Mouse (Mus musculus) mature B cell (primary cell): ENCODE measurements around the gene Sorcs2.

Source experiments
- in situ Hi-C: fragments of 300-500 bp; cut with MboI; formaldehyde crosslinking; loops from 2 replicates; pipeline ENCODE4 v1.14.3; 2019

Gene Sorcs2

DNA sequence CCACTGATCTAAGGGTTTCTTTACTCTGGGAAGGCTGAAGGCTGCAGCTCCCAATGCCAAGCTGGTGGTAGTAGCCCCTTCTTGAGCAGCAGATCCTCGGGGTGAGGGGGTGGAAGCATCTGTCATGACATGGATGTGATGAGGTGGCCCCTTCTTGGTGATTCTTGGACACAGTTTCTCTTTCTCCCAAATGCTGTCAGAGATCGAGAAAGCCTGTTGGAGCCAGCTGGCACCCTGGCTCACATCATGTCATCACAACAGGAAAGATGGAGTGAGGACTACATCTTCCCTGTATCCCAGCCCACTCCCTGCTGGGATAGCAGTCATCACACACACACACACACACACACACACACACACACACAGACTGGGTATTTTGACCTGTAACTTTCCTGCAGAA, 268.3 kb downstream of the Sorcs2 start:
- in situ Hi-C loops = no loop called here

DNA sequence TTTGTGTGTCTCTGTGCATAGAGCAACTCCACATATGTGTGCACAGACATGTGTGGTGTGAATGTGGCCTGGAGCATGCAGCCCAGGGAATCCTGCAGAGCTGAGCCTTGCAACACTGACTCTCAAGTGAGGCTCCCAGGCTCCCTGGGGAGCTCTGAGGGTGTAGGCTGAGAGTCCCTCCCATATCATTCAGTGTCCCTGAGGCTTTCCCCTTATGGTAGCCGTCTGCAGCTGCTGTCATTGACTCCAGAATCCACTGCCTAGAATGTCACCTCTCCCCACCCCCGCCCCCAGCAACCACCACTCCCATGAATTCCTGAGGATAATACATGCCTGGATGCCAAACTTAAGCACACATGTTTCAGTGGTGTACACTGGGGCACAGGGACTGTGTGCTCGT, 269.4 kb downstream of the Sorcs2 start:
- in situ Hi-C loops = no loop called here

DNA sequence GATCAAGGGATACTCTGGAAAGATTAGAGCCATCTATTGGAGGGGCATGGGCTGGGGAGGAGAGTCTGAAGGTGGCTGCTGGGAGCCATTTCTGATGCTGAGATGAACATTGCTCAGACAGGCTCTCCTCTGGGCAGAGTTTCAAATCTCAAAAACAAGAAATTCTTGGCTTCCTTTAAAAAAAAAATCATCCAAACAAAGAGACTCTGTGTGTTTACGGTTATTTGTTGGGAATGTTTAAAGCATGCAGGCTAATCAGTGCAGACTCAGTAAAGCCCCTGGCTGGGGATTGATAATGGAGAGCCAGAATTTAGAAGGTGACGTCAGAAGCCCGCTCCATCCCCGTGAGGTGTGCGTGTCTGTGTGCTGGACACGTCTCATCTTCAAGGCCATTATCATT, 272.9 kb downstream of the Sorcs2 start:
- in situ Hi-C loops = no loop called here

DNA sequence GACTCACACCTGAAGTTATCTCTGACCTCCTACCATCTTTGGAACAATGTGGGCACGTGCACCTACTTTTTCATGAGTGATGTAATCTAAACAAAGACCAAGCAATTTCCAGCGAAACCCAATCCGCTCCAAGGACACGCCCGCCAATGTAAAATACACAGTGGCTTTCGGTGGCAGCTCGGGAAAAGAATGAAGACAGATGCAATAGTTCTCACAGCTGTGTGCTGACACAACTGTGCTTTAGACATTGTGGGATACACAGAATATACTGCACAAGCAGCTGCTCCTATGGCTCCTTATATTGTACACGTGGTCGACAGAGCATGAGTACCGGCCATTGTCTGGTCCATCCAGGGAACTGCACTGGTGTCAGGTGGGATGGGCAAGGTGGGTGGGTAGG, 275.0 kb downstream of the Sorcs2 start:
- in situ Hi-C loops = no loop called here

DNA sequence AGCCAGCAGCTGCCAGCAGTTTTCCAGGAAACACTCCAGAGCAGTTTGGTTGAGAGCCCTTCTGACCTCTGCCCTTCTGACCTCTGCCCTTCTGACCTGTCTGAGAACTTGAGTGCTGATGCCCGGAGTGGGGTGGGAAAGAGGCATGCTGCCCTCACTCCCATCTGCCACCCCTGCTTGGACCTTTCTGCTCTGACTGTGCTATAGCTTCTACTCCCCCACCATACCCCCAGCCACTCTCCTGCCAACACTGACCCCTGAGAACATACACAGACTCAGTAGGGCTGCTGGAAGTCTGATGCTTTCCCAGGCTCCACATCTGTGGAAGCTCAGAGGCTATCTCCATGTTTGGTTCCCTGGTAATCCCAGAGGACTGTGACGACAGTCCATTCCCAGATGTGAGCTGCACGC, 277.0 kb downstream of the Sorcs2 start:
- in situ Hi-C loops = no loop called here

DNA sequence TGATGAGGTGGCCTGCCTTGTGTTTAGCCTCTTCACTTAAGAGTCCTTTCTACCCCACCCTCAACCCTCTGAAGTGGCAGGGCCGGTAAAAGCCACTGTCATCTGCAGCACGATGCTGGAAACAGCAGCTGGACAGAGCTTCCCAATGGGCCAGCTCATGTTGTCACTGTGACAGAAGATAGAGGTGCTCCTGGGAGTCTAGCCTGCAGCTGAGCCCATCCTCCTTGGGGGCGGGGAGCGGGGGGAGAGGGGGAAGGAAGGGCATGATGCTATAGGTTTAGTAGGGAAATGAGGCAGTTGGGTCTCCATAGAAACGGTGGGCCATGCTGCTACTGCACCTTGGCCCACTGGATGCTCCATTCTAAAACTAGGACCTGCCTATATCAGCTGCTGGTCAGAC, 279.9 kb downstream of the Sorcs2 start:
- in situ Hi-C loops = no loop called here

DNA sequence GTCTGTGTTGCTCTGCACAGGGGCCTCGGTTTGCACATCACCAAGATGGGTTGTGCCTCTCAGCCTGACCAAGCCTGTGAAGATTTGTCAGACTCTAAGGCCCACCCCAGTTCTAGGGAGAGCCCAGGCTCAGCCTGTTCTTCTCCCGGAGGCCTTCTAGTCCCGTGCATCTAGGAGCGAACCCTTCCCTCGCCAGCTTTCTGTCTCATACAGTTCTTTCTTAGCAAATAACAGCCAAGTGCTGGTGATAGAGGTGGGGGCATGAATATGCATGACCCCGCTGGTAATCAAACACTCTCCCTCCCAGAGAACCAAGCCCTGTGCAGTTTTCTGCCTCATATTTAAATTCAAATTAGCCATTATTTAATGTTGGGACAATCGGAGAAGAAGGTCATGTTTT, 282.4 kb downstream of the Sorcs2 start:
- in situ Hi-C loops = no loop called here

DNA sequence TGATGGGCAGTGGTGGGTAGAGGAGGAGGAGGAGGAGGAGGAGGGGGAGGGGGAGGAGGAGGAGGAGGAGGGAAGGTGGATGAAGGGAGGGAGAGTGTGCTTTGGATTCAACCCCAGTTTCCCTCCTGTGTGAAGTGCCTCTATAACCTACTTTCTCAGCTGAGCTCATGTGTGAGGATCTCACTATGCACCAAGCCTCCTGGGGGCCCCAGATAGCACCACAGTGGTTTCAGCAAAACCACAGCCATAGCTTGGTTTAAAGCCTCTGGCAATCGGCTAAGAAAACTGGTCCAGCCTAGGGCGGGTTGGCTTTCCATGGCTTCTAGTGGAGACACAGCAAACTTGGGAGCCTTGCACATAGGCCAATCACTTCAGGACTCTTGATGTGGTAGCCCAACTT, 284.2 kb downstream of the Sorcs2 start:
- in situ Hi-C loops = no loop called here

DNA sequence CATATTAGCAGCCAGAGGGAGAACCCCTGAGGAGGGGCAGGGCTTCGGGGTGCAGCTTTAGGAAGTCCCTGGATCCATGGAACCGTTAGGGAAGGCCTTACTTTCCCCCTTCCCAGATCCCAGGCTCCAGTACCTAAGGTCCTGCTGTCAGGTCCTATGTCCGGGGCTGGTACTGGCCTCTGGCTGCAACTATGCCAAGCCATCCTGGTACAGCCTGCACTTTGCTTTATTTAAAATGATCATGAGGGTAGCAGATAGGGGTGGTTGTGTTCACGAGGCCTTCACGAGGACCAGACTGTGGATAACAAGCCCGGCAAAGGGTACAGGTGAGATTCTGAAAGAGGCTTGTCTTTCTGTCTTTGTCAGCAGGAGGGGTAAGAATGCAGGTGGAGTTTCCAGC, 285.2 kb downstream of the Sorcs2 start:
- in situ Hi-C loops = no loop called here

DNA sequence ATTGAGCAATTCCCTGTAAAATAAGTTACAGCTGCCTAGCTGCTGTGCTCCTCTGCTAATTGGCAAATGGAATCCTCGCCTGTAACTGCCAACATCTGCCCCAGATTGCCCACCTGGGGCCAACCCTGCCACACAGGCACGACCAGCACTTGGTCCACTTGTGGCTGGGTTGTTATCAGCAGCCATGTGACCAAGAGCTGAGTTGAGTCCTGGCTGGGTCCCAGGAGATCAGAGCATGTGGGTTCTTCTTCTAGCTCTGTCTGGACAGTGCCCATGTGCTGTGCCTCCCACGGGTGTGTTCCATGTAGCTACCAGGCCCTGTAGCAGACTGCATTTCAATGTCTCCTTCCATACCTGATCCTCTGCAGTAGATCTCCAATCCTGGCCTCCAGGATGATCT, 286.4 kb downstream of the Sorcs2 start:
- in situ Hi-C loops = no loop called here

DNA sequence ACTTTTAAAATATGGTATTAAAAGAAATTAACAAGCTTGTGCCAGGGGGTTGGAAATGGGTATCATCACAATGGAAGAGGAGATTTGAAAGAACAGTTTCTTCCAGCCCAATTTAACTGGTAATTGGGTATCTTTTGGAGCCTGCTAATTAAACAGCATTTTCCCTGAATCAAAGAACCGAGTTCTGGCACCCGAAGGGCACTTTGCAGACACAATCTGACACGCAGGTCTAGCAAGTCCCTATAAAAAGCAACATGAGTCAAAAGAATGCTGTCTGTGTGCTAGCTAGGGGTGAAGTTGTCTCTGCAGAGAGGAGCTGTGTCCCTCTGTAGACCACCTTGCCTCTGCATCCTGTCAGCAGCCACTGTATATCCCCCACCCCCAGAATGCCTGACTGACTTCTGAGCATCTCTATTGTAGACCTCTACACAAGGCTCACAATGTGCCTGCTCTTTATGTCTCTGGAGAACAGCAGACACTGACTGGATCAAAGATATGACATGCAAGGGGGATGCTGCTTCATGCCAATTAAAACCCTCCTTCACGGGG, 289.5 kb downstream of the Sorcs2 start:
- in situ Hi-C loops = no loop called here

DNA sequence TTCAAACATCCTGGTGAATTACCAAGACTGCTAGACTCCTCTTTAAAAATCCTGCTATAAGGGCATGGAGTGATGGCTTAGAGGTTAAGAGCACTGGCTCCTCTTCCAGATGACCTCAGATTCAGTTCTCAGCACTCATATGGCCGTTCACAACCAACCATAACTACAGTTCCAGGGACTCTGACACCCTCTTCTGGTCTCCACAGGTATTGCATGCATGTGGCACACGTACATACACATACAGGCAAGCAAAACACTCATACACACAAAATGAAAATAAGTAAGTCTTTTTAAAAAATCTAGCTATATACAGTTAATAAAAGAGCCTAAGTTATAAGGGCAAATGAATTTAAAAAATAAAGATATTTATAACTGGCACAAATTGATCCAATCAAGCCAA, 294.5 kb downstream of the Sorcs2 start:
- in situ Hi-C loops = no loop called here

DNA sequence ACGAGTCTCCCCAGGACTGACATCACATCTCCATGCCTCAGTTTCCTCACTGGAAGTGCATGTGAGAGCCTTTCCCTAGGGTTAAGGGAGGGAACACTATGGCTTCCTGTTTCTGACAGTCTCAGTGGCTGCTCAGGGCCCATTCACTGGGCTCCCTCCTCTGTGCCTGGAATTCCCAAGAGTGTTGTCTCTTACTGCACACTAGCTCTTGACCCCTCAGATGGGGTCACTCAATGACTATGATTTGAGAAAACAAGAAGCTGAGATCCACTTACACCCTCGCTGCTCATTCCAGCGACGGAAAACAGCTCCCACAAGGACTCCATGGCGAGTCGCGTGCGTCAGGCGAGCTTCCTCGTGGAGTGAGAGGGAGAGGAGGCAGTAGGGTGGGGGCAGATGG, 296.8 kb downstream of the Sorcs2 start:
- in situ Hi-C loops = no loop called here

DNA sequence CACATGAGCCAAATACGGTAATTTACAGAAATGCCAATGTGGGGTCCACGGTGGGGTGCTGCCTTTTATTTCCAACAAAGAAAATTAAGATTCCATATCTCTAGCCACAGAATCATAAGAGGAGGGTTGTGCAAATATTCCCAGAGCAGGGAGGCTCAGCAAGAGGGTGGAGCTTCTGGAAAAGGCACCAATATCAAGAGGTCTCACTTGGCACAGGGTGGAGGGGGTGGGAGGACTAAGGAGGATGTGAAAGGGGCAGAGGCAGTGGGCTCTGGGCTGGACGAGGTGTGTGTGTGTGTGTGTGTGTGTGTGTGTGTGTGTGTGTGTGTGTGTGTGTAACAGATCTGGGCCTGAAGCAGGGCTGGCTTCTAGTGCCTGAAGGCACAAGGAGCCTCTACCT, 297.5 kb downstream of the Sorcs2 start:
- in situ Hi-C loops = no loop called here

DNA sequence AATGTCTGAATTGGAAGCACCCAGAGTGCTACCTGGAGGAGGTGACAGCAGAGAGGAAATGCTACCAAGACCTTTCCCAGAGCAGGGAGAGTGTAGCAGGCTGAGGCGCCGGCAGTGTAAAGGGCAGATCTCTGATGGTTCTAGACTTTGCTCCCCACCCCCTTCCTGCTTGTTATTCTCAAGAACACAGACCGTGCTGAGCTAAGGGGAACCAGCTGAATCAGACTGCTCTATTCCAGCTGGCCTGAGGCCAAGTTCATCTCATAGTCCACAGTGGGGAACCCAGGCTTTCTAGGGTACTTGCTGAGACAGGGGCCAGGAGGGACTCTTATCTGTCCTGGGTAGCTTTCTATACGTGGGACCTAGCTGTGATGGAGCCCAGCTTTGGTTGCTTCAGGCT, 298.3 kb downstream of the Sorcs2 start:
- in situ Hi-C loops = no loop called here

DNA sequence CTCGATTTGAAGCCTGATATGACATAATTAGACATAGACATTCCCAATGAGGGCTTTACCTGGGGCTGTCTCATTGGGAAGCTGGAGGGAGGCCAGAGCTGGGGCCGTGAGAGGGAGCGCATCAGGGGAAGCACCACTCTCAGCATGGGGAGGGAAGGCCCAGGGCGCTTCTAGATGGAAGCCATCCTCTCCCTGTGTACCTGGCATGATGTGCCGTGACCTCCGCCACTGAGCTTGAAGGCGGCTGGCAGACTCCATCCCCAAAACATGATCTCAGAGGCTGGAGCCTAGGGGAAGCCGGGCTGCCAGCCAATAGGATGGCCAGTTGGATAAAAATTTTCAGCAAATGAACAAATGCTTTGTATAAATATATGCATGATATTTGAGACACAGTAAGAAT, 301.9 kb downstream of the Sorcs2 start:
- in situ Hi-C loops = no loop called here

DNA sequence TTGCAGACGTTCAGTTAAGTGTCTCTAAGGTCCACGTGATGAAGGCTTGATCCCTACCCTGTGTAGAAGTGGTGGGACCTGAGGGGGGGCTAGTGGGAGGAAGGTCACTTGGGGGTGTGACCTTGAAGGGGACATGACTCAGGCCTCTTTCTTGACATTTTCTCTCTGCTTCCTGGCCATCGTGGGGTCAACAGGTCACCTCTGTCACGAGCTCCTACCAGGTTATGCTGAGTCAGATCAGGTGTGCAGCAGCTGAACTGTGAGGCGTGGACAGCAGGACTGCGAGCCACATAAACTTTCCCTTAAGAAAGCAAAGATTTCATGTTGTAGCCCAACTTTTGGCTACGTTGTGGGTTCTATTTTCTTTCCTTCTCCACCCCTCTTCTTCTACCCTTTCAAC, 307.9 kb downstream of the Sorcs2 start:
- in situ Hi-C loops = no loop called here

DNA sequence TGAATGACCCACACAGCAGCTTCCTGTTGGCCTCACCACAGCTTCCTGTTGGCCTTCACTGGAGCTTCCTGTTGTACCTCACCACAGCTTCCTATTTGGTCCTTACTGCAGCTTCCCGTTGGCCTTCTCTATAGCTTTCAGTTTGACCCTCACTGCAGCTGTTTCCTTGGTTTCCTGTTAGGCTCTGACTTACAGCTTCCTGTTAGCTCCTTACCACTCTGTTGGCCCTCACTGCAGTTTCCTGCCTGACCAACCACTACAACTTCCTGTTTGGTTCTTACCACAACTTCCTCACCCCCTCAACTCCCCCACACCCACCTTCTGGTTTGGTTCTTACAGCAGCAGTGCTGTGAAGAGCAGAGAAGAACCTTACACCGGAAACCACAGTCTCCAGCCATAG, 308.7 kb downstream of the Sorcs2 start:
- in situ Hi-C loops = no loop called here

DNA sequence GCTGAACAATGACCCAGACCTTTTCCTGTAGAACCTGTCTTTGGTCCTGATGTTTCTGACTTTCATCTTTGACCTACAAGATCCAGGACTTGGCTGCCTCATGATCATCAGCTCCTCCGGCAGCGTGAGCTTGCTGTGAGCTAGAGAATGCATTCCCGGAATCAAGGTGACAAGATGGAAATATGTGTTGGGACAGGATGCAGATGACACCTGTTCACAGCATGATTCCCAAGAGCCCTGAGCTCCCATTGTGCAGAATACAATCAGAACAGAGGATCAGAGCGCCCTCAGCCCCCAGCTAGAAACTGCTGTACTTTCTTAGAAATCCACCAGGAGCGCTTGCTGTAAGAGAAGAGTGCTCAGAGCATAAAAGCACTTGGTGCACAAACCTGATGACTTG, 311.0 kb downstream of the Sorcs2 start:
- in situ Hi-C loops = no loop called here

DNA sequence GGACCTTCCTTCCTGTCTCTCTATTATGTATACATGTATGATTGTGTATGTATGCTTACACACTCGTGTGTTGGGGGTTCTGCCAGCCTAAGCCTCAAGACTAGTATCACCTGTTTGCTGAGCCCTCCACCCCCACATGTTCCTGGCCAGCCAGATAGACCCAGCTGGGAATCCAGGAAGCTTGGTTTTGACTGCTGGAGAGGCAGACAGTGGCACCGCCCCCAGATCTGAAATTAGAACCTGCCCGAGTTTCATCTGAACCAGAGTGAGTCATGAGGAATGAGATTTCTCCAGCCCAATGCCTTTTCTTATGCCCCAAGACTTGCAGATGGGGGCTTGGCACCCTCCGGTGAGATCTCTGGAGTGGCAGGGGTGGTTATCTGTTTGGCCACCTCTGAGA, 312.3 kb downstream of the Sorcs2 start:
- in situ Hi-C loops = no loop called here

DNA sequence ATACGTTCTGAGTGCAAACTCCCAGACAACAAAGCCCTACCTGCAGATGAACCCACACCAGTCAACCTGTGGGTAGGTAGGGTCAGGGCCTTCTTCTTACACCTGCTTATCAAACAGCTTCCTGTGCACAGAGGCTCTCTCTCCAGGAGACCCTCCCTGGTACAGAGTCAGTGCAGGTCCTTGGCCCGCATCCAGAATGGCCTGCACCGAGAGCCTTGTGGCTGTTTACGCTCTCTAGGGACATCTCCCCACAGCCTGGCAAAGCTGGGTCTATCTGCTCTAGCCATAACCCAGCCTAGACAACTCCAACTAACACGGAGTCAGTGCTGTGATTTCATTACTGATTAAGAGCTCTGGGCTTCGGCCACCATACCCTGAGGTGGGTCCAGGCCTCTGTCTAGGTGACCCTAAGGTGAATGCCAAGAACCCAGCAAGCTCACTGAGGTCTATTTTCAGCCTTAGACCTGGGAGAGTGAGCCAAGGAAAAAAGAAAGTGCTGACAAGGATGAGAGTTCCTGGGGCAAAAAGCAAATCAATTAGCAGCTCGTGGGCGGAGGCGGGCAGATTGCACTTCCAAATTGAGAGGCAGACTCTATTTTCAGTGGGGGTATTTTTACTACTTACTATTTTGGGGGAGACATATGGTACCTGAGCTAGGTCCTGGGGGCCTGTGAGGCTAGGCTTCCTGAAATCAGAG, 313.9 kb downstream of the Sorcs2 start:
- in situ Hi-C loops = no loop called here

DNA sequence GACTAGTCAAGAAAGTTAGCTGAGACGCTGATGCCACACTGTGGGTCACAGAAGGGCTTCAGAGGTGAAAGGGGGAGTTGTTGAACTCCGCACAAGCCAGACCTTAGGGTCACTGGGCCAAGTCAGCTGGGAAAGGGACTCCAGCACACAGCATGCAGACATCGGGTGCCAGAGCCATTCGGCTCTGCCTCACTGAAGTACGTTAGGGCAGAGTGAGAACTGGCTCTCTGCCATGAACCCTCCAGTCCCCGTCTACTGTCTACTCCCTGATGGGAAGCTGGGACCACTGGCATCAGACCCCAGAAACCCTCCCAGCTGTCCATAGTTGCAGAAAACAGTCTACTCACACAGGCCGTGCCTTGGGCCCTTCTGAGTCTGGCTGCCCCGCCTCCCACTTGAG, 316.9 kb downstream of the Sorcs2 start:
- in situ Hi-C loops = no loop called here

DNA sequence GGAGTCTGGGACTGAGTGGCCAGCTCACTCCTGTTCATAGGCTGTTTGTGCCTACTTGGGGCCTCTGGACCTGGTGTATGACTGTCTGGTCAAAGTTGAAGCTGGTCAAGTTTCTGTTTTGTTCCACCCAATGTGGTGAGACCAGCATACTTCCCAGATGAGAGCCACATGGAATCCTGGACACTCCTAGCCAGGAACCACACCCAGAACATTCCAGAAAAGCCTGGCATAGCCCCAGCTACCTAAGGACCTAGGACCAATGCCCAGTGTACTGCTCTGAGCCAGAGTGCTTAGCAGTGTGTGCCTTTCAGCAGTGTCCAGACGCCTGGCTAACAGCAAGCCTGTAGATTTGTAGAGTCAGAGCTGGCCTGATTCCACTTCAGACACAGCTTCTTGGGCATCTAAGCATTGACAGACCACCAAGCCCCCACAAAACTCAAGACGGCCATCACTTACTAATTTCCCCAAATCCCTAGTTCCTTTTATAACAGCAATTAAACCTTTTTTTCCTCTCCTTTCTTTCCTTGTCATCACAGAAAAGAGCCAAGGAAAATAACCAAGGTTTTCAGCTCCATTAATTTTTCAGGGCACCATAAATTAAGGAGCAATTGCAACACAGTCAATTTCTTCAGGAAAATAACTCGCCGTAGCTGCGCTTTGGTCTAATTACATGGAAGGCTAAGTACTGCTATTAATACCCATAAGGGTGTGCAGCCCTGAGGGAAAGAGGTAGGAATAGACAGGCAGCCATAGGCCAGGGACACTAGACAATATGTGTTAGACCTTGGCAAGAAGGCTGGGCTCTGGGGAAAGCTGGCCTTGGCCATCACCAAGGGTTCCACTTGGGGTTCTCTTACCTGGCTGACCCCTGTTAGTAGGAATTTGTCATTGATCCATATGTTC, 322.5 kb downstream of the Sorcs2 start:
- in situ Hi-C loops = no loop called here
